ENCODE assay signal across 29 mouse cellular contexts in the genomic region with DNA sequence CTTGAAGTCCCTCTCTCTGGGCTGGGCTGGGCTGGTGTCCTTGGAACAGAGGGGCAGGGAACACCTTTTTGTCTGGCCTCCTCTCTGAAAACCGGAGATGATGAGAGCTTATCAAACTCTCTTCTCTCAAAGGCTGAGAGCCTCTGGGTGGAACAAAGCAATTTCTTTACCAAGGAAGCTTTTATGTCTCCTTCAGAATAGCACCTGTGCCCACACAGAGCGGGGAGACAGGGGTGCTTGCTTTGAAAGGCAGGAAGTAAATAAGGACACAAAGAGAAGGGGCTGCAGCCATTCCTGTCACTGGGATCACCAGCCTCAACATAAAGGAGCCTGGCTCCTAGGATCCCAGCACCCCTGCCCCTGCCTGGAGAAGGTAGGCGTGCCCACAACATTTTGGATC.
DNase-seq lines count a peak whose midpoint lies in the region; ATAC-seq lines count a peak whose summit lies in the region.
"Had no signal": no experiment of that assay in that cellular context is flagged by ENCODE, and none has a peak within 500 bp of the region (broad histone marks: within the 10 kb centered on the region; RNA-seq: fewer than 3 reads in every experiment).

No protein-coding gene starts in this region.

- H3K4me1 ChIP-seq in hindbrain, embryonic 10.5 days (replicated peaks), result peaks cover 23% of the 10 kb centered on the region
- H3K4me1 ChIP-seq in hindbrain, embryonic 12.5 days, result 0 out of 2 replicates have a peak, but pooled peaks cover 10% of the 10 kb centered on the region
- H3K4me1 ChIP-seq: liver, embryonic 15.5 days; neural tube, embryonic 12.5 days had no signal

- no peak for DNase-seq in hindbrain, embryonic 10.5 days (ENCODE audit: low spot score)
- DNase-seq in CD8-positive naive resting alpha-beta T cell, adult 2 months (ENCODE audit: low read depth in 2 of 2, low spot score in 2 of 2), result peak; percentile 10 to 24
- peak; percentile 53 for DNase-seq in naive thymus-derived CD4-positive, alpha-beta T cell, adult 2 months (ENCODE audit: low read depth)
- peak; percentile 39 for DNase-seq in thymus, postnatal 25 days
- DNase-seq in urinary bladder, adult 2 months (ENCODE audit: low spot score), result no peak
- DNase-seq in ovary, postnatal 36 days (ENCODE audit: low spot score), result no peak
- no peak for DNase-seq in spleen, postnatal 14 days (ENCODE audit: low spot score in 2 of 2)
- DNase-seq: adrenal gland, postnatal 10 days; cerebellum, adult 8-10 months; cerebellum, postnatal 36 days; gastrocnemius, adult 2 months; gastrocnemius, postnatal 36 days; heart, adult 18-20 months; heart, postnatal 10 days; kidney, adult 8-10 months; kidney, postnatal 4 days; layer of hippocampus, postnatal 36 days; liver; lung, postnatal 36 days; right cerebral cortex, postnatal 4 days had no signal

- ATAC-seq in hindbrain, embryonic 12.5 days (ENCODE audit: low FRiP score), result no peak
- ATAC-seq: CD4-positive, CD25-positive, alpha-beta regulatory T cell, adult 4 months; forebrain, embryonic 16.5 days; midbrain, embryonic 16.5 days had no signal

- H3K9me3 ChIP-seq in hindbrain, embryonic 10.5 days, result no peaks in the 10 kb centered on the region
- no peaks in the 10 kb centered on the region for H3K9me3 ChIP-seq in hindbrain, embryonic 12.5 days (replicated peaks)
- H3K9me3 ChIP-seq: heart, embryonic 13.5 days; liver, embryonic 15.5 days; lung, embryonic 15.5 days; neural tube, embryonic 12.5 days had no signal

- H3K4me2 ChIP-seq in hindbrain, embryonic 12.5 days (replicated peaks), result no peak overlapping the region
- H3K4me2 ChIP-seq: heart, embryonic 13.5 days; liver, embryonic 15.5 days; lung, embryonic 15.5 days; neural tube, embryonic 12.5 days had no signal

- H3K27ac ChIP-seq in hindbrain, embryonic 10.5 days, result 0 out of 2 replicates have a peak overlapping the region, but pooled peaks have one; percentile 36
- no peak overlapping the region for H3K27ac ChIP-seq in hindbrain, embryonic 12.5 days
- H3K27ac ChIP-seq: gastrocnemius, adult 2 months; heart, embryonic 13.5 days; kidney, postnatal 0 days; liver, embryonic 15.5 days; lung, embryonic 15.5 days; neural tube, embryonic 12.5 days had no signal

- H3K27me3 ChIP-seq in hindbrain, embryonic 10.5 days (ENCODE audit: insufficient read depth, poor library complexity, severe bottlenecking), result no peaks in the 10 kb centered on the region
- no peaks in the 10 kb centered on the region for H3K27me3 ChIP-seq in hindbrain, embryonic 12.5 days
- H3K27me3 ChIP-seq: heart, embryonic 13.5 days; liver, embryonic 15.5 days; lung, embryonic 15.5 days; neural tube, embryonic 12.5 days had no signal

- no peak overlapping the region for H3K9ac ChIP-seq in hindbrain, embryonic 12.5 days
- H3K9ac ChIP-seq: heart, embryonic 13.5 days; liver, embryonic 15.5 days; lung, embryonic 15.5 days; neural tube, embryonic 12.5 days had no signal

- no peaks in the 10 kb centered on the region for H3K36me3 ChIP-seq in hindbrain, embryonic 10.5 days
- no peaks in the 10 kb centered on the region for H3K36me3 ChIP-seq in hindbrain, embryonic 12.5 days
- H3K36me3 ChIP-seq: heart, embryonic 13.5 days; liver, embryonic 15.5 days; lung, embryonic 15.5 days; neural tube, embryonic 12.5 days had no signal

- 34% methylated on average over 3 of the region's 3 CpGs for WGBS in hindbrain, embryonic 10.5 days
- 48% methylated on average over 3 of the region's 3 CpGs for WGBS in hindbrain, embryonic 12.5 days

- H3K4me3 ChIP-seq in hindbrain, embryonic 10.5 days, result no peak overlapping the region
- H3K4me3 ChIP-seq in hindbrain, embryonic 12.5 days, result no peak overlapping the region
- H3K4me3 ChIP-seq: gastrocnemius, adult 2 months; heart, embryonic 13.5 days; liver, embryonic 15.5 days; lung, embryonic 15.5 days; neural tube, embryonic 12.5 days had no signal

Comparison
In these comparisons a context has a peak if more than half of its experiments do, and no peak if none do; other contexts are left out.
1. DNase-seq: peak in CD8-positive naive resting alpha-beta T cell, adult 2 months (2 of 2), naive thymus-derived CD4-positive, alpha-beta T cell, adult 2 months (single experiment) and thymus, postnatal 25 days (single experiment); none in hindbrain, embryonic 10.5 days (single experiment), urinary bladder, adult 2 months (single experiment), ovary, postnatal 36 days (single experiment) and spleen, postnatal 14 days (0 of 2).